Mouse (Mus musculus) hindbrain, embryonic 14.5 days (tissue): ENCODE results near the gene Tuba1a. TPM values are rescaled to one million over a fixed set of nuclear protein-coding genes. Genes with fewer than 3 reads are reported as not detected.
"Not testable (repeated sequence)": the region's sequence is repeated elsewhere in the genome, so short reads cannot be mapped to it uniquely, and the experiment has no call there.

Experiments used
- ATAC-seq: fragments of 200-750 bp; cut with Nextera tagmentation; 2 replicates; pipeline ENCODE4 v1.8.0; 2017; ENCODE audit warnings: moderate number of reproducible peaks, mild to moderate bottlenecking, moderate TSS enrichment, moderate library complexity; ENCODE audit not compliant: low FRiP score
- DNase-seq: peaks from one replicate; pipeline ENCODE4 v3.0.0-alpha.2; 2015; ENCODE audit warnings: low spot score
- H3K27ac ChIP-seq: fragments of 300-500 bp; sonication (generic); 2 replicates; pipeline ENCODE4 v1.5.1; 2014; ENCODE audit warnings: mild to moderate bottlenecking, moderate library complexity
- H3K27me3 ChIP-seq: fragments of 300-500 bp; sonication (generic); 2 replicates; pipeline ENCODE4 v1.6.1; 2014; ENCODE audit warnings: mild to moderate bottlenecking, low read length, mixed read lengths; ENCODE audit not compliant: control insufficient read depth, insufficient read depth
- H3K36me3 ChIP-seq: fragments of 300-500 bp; sonication (generic); replicated peaks from 2 replicates; pipeline ENCODE4 v1.6.1; 2014; ENCODE audit not compliant: control insufficient read depth, insufficient read depth
- H3K4me1 ChIP-seq: fragments of 300-500 bp; sonication (generic); replicated peaks from 2 replicates; pipeline ENCODE4 v1.6.1; 2014; ENCODE audit warnings: antibody characterized with exemption, low read length, mixed read lengths; ENCODE audit not compliant: control insufficient read depth, insufficient read depth
- H3K4me2 ChIP-seq: fragments of 300-500 bp; sonication (generic); replicated peaks from 2 replicates; pipeline ENCODE4 v1.6.1; 2014; ENCODE audit warnings: mild to moderate bottlenecking, moderate library complexity
- H3K4me3 ChIP-seq: fragments of 300-500 bp; sonication (generic); replicated peaks from 2 replicates; pipeline ENCODE4 v1.5.1; 2014; ENCODE audit warnings: mild to moderate bottlenecking, low read length
- H3K9ac ChIP-seq: fragments of 300-500 bp; sonication (generic); 2 replicates; pipeline ENCODE4 v1.6.1; 2014
- H3K9me3 ChIP-seq: fragments of 300-500 bp; sonication (generic); 2 replicates; pipeline ENCODE4 v1.6.1; 2016; ENCODE audit warnings: low read length; ENCODE audit not compliant: control insufficient read depth
- WGBS: fragments of 180-500 bp; shearing (Covaris S2); extraction: QIAGEN DNeasy Blood & Tissue Kit; methylation state at CpG from one replicate; pipeline ENCODE4 v1.1.7; 2014; 5-methylcytosine and 5-hydroxymethylcytosine counted together
- polyA plus RNA-seq: library from polyadenylated mRNA; unstranded; fragments of >200 nt; fragmentation: Nextera tagmentation; extraction: Ambion mirVana; gene quantifications from 2 replicates; pipeline ENCODE4 v1.2.1, GENCODE M21; 2014

Gene Tuba1a
- polyA plus RNA-seq, 1 experiment from 2014 or later: 14,408 TPM

DNA sequence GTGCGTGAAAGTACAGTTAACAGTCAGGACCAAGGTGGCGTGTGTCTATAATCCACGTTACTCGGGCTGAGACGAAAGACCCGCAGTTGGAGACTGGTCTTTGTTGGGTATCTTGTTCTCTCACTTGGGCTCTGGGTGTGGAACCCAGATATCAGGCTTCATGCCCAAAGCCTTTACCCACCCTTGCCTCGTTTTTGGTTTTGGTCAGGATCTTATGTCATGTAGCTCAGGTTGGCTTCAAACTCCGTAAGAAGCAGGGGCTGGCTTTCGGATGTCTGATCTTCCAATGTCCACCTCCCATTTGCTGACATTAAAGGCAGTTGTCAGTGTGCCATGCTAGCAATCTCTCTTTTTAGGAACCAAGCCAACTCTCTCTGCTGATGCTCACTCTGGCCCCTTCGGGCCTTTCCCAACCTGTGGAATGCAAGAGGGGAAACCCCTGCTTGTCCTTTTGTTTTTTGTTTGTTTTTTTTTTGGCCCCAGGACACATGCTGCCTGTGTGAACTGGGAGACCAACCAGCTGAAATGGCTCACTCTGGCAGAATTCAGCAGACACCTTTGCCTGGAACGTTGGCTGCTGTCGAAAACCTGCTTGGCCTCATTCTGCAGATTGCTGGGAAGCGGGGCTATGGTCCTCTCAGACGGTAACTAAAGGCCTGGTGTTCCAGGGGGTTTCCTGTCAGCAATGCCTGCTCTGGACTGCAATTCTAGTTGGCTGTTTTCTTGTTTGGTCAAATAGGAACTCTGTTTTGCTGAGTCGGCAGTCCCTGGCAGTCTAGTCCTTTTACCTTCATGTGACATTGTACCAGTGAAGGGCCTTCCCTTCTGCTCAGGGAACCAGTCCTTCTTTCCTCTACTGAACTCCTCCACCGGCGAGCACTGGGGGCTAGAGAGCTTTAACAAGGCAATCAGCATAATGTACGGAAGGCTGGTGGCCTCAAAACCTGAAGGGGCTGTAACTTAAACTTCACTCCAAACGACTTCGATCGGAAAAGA is 23.6 kb upstream of the Tuba1a start:
- no peaks in the 10 kb centered on the region for H3K36me3 ChIP-seq
- H3K27ac ChIP-seq: peak overlapping the region; percentile 92
- H3K4me3 ChIP-seq: no peak overlapping the region
- DNase-seq (no peak), ATAC-seq (no peak)
- no peaks in the 10 kb centered on the region for H3K9me3 ChIP-seq
- WGBS: 55% methylated on average over 21 of the region's 21 CpGs
- H3K4me2 ChIP-seq: peak overlapping the region; percentile 47
- H3K9ac ChIP-seq: peak overlapping the region; percentile 52
- no peaks in the 10 kb centered on the region for H3K27me3 ChIP-seq
- H3K4me1 ChIP-seq: peaks cover 50% of the 10 kb centered on the region

DNA sequence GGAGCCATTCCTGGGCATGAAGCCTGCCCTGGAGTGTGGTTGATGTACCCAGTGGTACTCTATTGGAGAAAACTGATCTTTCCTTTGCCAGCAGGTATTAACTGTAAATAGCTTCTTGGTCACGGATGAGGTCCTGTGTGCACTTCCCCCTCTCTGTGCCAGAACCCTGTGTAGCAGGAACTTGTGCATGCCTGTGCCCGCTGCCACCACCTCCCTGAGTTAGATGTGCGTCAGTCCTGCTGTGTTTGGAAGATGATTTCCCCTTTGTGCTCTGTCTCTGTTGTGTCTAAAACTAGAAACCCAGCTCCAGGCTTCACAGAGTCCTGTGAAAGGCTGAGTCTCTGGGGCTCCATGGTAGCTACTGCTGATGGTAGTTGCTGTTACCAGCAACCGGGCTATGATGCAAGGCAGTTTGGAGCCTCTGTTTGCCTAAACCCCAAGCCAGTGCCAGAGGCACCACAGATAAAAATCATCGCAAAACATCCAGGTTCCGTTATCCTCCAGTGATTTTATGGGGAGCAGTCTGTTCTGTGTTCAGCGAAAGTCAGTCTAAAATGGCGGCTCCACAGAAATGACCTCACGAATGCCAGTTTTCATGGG is 19.6 kb upstream of the Tuba1a start:
- Histone ChIP-seq H3K9me3 (no peaks in the 10 kb centered on the region), H3K36me3 (no peaks in the 10 kb centered on the region), H3K4me2 (0 out of 2 replicates have a peak overlapping the region, but pooled peaks have one; percentile 8), H3K4me3 (no peak overlapping the region), H3K9ac (no peak overlapping the region), H3K27ac (peak overlapping the region; percentile 99), H3K27me3 (no peaks in the 10 kb centered on the region), H3K4me1 (peaks cover 60% of the 10 kb centered on the region)
- WGBS: 77% methylated on average over 9 of the region's 9 CpGs
- DNase-seq (no peak), ATAC-seq (no peak)

DNA sequence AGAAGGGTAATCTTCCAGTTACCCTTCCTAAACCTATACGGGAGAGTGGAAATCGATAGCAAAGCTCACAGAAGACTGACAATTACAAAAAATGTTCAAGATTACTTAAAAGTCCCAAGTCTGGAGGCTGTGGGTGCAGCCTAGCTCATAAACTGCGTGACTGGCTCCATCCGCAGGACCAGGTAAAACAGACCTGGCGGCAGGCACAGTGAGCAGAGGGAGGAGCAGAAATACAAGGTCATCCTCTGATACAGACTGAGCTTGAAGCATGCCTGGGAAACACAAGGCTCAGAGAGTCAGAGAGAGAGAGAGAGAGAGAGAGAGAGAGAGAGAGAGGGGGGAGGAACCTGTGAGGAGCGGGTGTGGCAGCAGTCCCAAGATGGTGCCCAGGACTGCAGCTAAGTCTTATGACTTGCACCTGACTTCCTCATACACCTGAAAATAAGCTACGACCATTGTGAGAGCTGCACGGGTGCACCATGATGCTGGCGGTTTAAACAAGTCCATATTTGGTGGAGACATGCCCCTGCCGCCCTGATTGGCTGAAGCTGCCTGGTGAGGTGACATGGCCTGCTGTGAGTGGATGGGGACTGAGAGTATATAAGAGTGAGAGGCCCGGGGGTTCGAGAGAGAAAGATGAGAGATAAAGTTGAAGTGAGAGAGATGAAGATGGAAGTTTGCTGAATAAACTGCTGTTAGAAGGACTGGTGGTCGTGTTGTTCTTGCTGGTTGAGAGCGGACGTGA is 18.2 kb upstream of the Tuba1a start:
- H3K36me3 ChIP-seq, DNase-seq, H3K27me3 ChIP-seq, H3K9me3 ChIP-seq: not testable (repeated sequence)
- peak; percentile 55 for ATAC-seq
- peak overlapping the region; percentile 99 for H3K27ac ChIP-seq
- peak overlapping the region; percentile 48 for H3K4me2 ChIP-seq
- H3K9ac ChIP-seq: peak overlapping the region; percentile 51
- peaks cover 50% of the 10 kb centered on the region for H3K4me1 ChIP-seq
- peak overlapping the region; percentile 10 for H3K4me3 ChIP-seq
- WGBS: 48% methylated on average over 15 of the region's 15 CpGs

DNA sequence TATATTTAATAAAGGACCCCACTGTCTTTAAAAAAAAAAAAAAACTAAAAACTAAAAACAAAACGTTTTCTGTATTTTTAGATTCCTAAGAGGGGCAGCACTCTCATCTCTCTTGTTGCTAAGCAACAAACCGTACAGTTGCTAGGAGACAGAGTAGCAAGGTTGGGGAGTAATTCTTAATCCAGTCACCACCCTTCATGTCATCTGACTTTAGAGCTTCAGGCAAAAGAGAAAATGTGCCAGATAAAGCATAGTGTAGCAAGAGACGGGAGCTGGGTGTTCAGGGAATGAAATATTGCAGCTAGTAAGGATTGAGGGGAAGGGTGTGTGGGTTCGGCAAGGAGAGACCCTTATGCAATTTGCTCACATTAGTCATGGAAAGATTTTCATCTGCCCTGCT is 17.6 kb upstream of the Tuba1a start:
- peak overlapping the region; percentile 10 for H3K4me3 ChIP-seq
- peak; percentile 71 for ATAC-seq

DNA sequence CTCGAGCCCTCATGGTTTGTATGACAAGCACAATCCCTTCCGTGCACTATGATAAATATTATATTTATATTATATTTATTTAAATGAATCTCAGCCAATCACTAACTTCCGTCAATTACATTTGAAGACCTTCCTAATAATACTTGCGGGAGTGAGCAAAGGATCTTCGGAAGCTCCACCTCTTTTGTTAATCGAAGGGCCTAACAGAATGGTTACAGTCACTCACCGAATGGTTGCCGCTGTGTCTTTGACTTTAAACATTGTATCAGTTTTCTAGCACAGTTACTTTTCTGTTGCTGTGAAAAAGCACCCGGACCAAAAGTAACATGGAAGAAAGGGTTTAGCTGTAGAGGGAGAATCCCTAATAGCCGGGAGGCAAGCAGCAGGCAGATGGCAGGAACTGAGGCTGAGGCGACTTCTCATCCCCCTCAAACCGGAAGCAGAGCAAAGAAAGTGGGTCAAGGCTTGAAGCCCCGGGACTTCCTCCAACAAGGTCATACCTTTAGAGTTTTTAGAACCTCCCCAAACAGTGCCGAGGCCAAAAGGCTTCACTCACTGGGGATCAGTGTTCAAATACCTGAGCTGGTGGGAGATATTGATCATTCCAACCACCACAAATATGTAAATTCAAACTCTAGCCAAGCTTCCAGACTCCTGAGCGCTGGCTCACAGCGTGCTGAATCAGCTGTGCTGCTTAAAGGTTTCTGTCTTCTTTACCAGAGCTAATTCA is 16.0 kb upstream of the Tuba1a start:
- DNase-seq: peak; percentile 49
- Histone ChIP-seq H3K4me2 (peak overlapping the region; percentile 48), H3K4me3 (peak overlapping the region; percentile 8; the same call in 1 of the 2 replicates), H3K4me1 (peaks cover 46% of the 10 kb centered on the region), H3K36me3 (no peaks in the 10 kb centered on the region), H3K27ac (peak overlapping the region; percentile 99), H3K27me3 (no peaks in the 10 kb centered on the region), H3K9me3 (no peaks in the 10 kb centered on the region), H3K9ac (peak overlapping the region; percentile 51)
- WGBS: 2% methylated on average over 16 of the region's 16 CpGs
- ATAC-seq: no peak

More for the DNA sequence above, 17.6 kb upstream of the Tuba1a start:
- peak; percentile 83 for DNase-seq
- peaks cover 46% of the 10 kb centered on the region for H3K4me1 ChIP-seq
- peak overlapping the region; percentile 48 for H3K4me2 ChIP-seq
- peak overlapping the region; percentile 99 for H3K27ac ChIP-seq
- no peaks in the 10 kb centered on the region for H3K9me3 ChIP-seq
- H3K27me3 ChIP-seq: no peaks in the 10 kb centered on the region
- 6% methylated on average over 4 of the region's 4 CpGs for WGBS
- H3K9ac ChIP-seq: peak overlapping the region; percentile 51
- H3K36me3 ChIP-seq: no peaks in the 10 kb centered on the region

DNA sequence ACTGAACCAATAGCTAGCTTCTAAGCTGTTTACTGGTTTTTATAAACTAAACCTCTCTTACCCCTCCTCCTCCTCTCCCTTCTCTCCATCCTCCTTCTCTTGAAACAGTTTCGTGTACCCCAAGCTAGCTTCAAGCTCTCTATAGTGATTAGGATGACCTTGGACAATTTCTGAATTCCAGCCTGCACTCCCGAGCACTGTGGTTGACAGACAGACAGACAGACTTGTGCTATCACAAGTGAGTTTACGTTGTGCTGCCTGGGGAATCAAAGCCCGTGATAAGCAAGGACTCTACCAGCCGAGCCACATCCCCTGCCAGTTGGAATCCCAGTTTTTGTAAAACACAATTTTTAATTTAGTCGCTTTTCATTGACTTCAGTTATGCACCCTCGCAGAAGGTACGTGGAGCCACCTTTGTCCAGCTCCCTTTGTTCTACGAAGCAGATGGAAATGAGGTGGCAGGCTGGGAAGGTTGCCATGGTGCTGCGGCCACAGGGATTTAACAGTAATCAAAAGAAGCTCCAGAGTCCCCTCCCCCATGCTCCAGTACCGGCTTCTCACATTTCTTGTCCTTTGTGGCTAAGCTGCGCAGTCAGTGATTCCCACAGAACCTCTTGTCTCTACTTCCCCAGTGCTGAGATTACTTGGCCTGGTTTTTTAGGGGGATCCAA is 15.3 kb upstream of the Tuba1a start:
- H3K27ac ChIP-seq: peak overlapping the region; percentile 99

DNA sequence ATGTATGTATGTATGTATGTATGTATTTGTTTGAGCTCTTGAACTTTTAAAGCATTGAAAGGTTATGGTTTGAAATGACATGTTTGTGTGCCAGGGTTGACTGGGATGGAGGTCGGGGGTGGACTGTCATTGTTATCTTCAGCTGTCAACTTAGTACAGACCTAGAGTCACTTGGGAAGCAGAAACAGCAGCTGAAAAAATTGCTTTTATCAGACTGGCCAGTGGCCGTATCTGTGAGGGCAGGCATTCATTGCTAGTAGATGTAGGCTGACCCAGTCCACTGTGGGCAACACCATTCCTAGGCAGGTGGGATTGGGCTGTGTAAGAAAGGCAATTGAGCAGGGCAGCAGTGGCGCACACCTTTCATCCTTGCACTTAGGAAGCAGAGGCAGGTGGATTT is 6.0 kb upstream of the Tuba1a start:
- no peak overlapping the region for H3K4me2 ChIP-seq
- no peaks in the 10 kb centered on the region for H3K27me3 ChIP-seq
- peaks cover 13% of the 10 kb centered on the region for H3K4me1 ChIP-seq
- no peaks in the 10 kb centered on the region for H3K36me3 ChIP-seq
- H3K9me3 ChIP-seq: 0 out of 2 replicates have a peak, but pooled peaks cover 5% of the 10 kb centered on the region
- ATAC-seq: no peak
- DNase-seq: no peak
- 83% methylated on average over 3 of the region's 3 CpGs for WGBS
- H3K9ac ChIP-seq: no peak overlapping the region
- H3K4me3 ChIP-seq: no peak overlapping the region
- H3K27ac ChIP-seq: no peak overlapping the region

More for the DNA sequence above, 15.3 kb upstream of the Tuba1a start:
- H3K4me3 ChIP-seq: peak overlapping the region; percentile 8
- WGBS: 3% methylated on average over 12 of the region's 12 CpGs
- DNase-seq (peak; percentile 88), ATAC-seq (peak; percentile 76)
- H3K9me3 ChIP-seq: 0 out of 2 replicates have a peak, but pooled peaks cover 4% of the 10 kb centered on the region
- H3K27me3 ChIP-seq: no peaks in the 10 kb centered on the region
- H3K4me1 ChIP-seq: peaks cover 46% of the 10 kb centered on the region
- H3K36me3 ChIP-seq: no peaks in the 10 kb centered on the region
- peak overlapping the region; percentile 48 for H3K4me2 ChIP-seq
- peak overlapping the region; percentile 51 for H3K9ac ChIP-seq

DNA sequence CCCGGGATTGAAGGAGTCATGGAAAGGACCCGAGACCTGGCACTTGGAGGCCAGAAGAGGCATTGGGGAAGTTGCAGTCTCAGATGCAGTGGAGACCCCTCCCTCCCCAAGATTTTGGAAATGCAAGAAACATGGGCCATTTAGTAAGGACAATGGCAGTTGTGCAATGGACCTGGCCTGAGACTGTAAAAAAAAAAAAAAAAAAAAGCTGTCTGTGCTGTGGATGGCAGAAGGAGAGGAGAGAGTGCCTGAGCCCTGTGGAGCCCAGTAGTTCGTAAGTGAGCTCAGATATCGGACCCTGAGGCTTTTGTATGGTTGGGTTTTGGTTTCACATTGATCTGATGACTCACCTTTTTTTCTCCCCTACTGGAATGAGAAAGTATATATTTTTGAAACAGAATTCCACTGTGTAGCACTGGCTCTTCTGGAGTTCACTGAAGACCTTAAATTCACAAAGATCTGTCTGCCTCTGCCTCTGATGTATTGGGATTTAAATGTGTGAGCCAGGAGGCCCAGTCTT is 5.5 kb upstream of the Tuba1a start:
- no peak overlapping the region for H3K9ac ChIP-seq
- ATAC-seq (no peak), DNase-seq (no peak)
- H3K27me3 ChIP-seq: no peaks in the 10 kb centered on the region
- H3K9me3 ChIP-seq: 0 out of 2 replicates have a peak, but pooled peaks cover 2% of the 10 kb centered on the region
- peaks cover 13% of the 10 kb centered on the region for H3K4me1 ChIP-seq
- no peak overlapping the region for H3K4me3 ChIP-seq
- no peaks in the 10 kb centered on the region for H3K36me3 ChIP-seq
- 86% methylated on average over 4 of the region's 4 CpGs for whole genome bisulfite sequencing
- no peak overlapping the region for H3K27ac ChIP-seq
- no peak overlapping the region for H3K4me2 ChIP-seq
